Mouse (Mus musculus): ENCODE results near the gene Aoc1. TPM values are rescaled to one million over a fixed set of nuclear protein-coding genes. Genes with fewer than 3 reads are reported as not detected.
A peak's percentile ranks its signal among the peaks of the same experiment; 100 is the strongest.

Gene Aoc1
- total RNA-seq, 1 experiment from 2014 or later = not detected

DNA sequence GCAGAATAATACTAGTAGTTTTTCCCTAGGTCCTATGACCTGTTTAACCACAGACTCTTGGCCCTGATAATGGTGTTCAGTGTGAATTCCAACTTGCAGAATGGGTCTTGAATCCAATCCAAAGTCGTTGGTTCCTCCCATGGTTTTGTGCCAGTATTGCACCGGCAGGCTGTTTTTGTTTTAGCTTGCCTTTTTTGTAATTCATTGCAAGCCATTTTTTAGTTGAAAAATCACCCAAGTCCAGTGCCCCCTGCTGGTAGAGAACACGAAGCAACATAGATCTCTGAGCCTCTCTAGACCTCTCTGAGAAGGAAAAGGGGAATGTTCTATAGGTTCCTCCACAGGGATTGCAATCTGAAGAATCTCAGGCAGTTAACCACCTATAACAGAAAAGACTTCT lies 39.3 kb downstream of the Aoc1 start:
- DNase-seq = no peak

- no peak for DNase-seq
These were observed 40.9 kb downstream of the Aoc1 start for GRCm38 (mm10) chr6:48913587-48913986.

DNA sequence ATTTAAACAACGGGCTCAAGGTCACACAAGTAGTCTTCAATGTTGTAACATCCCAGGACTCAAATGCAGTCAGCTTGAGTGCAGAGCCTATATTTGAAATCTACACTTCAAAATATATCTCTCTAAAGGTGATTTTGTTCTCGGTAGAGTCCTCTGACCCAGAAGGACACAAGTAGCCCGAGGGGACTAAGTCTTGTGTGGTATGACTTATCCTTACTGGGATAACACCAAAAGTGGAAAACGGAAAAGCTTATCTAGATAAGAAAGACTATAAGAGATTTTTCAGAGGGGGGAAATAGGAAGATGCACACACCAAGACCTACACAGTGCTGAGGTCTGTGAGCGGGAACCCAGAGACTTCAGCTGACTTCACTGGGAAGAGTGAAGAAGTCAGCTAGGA lies 56.9 kb downstream of the Aoc1 start, which contains the start of gene 1600015I10Rik:
Gene 1600015I10Rik, plus strand, starts transcription at position 301 of the 400 bp plus-strand sequence.
- DNase-seq = no peak

DNA sequence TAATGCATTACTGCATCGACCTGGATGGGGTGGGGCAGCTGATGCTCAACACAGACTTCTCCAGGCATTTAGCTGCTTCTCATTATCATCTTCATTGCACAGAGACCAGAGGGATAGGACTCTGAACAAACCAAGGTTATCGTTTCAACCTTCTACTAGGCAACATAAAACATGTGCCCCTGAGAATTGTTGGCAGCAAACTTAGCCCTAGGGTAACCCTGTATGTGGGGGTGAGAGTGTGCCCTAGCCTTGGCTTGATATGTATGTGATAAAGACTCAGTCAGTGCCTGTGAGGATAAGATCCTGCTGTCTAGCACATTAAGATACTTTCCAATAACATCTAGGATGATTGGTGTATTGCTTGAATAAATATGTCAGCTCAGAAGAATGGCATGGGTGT lies 76.9 kb downstream of the Aoc1 start:
- DNase-seq = no peak

DNA sequence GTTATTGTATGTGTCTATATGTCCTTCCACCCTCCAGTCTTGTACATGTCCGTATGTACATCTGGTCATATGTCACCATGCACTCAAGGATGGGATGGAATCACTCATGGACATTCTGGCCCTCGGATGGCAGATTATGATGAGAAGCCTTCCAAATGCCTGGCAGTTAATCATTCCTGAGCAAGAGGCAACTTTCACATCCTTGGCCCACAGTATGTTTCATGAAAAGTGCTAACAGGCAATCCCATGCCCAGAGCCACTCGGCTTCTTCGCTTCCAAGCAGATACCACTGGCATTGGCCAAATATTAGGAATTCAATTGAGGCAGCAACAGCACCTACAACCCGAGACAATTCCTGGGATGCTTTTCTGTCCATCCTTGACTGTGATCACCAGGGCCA lies 78.0 kb downstream of the Aoc1 start:
- DNase-seq = no peak

- DNase-seq = no peak
These were observed 78.9 kb downstream of the Aoc1 start for GRCm38 (mm10) chr6:48951630-48952029.

- no peak for DNase-seq
These were observed 80.5 kb downstream of the Aoc1 start for GRCm38 (mm10) chr6:48953220-48953619.

DNA sequence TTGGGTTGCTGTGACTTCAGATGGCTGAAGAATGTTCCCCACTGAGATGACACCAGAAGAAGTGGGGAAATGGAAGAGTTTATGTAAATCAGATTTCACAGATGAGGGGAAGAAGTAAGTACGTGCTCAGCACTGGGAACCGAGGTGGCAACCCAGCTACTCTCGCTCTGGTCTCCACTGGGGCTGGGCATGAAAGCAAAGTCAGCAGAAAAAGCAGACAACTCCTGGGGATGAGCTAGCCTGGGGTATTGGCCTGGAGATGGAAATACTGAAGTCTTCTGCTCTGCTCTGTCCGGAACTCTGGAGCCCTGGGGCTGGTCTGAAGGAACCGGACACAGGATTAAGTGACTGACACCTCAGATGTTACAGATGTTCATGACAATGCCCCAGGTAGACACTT lies 81.5 kb downstream of the Aoc1 start:
- no peak for DNase-seq

DNA sequence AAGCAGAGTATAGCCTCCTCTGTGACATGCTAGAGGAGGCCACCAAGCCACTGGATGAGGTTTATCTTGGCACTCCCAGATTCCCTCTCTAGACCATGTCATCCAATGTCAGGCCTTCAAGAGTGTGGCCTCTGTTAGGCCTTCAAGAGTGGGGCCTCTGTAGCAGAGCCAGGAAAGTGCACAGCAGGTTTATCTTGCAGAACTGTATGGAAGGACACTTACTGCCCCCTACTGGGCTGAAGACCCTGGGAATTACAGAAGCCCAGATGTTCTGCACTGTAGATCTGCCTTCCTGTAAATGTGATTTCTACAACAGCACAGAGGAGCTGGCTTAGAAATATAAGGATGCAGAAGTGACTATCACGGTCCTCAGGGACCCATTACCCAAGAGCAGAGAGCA lies 82.2 kb downstream of the Aoc1 start:
- peak; percentile 53 for DNase-seq

DNA sequence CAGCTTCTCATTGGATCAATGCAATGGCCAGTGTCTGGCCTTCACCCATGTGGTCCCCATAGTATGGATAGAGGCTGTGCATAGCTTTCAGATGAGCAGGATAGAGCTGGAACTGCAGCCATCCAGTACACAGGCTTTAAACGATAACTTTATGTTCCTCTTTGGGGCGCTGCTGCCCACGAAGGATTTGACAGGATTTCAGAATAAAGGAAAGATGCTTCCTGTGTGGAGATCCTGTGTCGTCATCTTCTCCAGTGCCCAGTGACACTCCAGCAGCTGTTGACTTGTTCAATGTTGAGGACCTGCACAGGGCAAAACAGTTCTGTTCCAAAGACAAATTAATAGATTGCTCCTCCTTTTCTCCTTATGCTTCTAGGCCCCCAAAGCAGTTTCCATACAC lies 84.1 kb downstream of the Aoc1 start:
- no peak for DNase-seq

DNA sequence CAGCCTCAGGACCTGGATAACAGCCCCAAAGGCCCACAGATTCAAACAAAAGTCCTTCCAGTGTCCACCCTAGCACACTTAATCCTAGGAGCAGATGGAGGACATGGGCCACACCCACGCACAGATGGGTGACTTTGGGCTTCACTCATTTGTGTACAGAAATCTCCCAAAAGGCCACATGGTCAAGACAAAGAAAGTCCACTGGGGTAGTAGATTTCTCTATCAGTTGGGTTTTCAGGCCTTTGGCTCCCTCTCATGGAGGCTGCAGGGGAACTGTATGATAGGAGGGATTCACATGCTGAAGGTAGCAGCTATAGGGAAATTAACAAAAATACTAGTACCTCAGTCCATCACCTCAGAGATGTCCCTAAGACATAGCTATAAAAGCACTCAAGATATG lies 85.4 kb downstream of the Aoc1 start:
- DNase-seq = no peak

Other genes with a start within 250 kb of the Aoc1 start
- gene AI854703, start 246.1 kb upstream of the Aoc1 start, total RNA-seq (2021) = 1.7 and 3.4 TPM in 2 replicates
- gene Gimap8, start 225.7 kb upstream of the Aoc1 start, total RNA-seq (2021) = 9.9 and 13.7 TPM in 2 replicates
- 5.7 and 8.1 TPM in 2 replicates for gene Gimap9, start 196.8 kb upstream of the Aoc1 start, total RNA-seq (2021)
- gene Gimap4, start 188.3 kb upstream of the Aoc1 start, total RNA-seq (2021) = 51.4 and 59.1 TPM in 2 replicates
- gene Gimap6, start 164.7 kb upstream of the Aoc1 start, total RNA-seq (2021) = 49.4 and 57.9 TPM in 2 replicates
- 6.7 and 6.9 TPM in 2 replicates for gene Gm28053, start 154.3 kb upstream of the Aoc1 start, total RNA-seq (2021)
- gene Gimap7, start 154.3 kb upstream of the Aoc1 start, total RNA-seq (2021) = 0.33 TPM in 1 of 2 replicates, not detected in the other
- gene Gimap1, start 133.8 kb upstream of the Aoc1 start, total RNA-seq (2021) = 12.9 and 15.5 TPM in 2 replicates
- gene Gimap5, start 126.7 kb upstream of the Aoc1 start, total RNA-seq (2021) = 10.5 and 16.2 TPM in 2 replicates
- gene Gimap3, start 102.0 kb upstream of the Aoc1 start, total RNA-seq (2021) = 2.4 and 3.5 TPM in 2 replicates
- 210 and 286 TPM in 2 replicates for gene Tmem176a, start 32.0 kb upstream of the Aoc1 start, total RNA-seq (2021)
- gene Tmem176b, start 31.4 kb upstream of the Aoc1 start, total RNA-seq (2021) = 498 and 582 TPM in 2 replicates
- not detected in 2 replicates for gene 1600015I10Rik, start 57.0 kb downstream of the Aoc1 start, total RNA-seq (2021)
- not detected in 2 replicates for gene Doxl2, start 102.1 kb downstream of the Aoc1 start, total RNA-seq (2021)
- 0.21 TPM in 1 of 2 replicates, not detected in the other for gene Svs1, start 114.0 kb downstream of the Aoc1 start, total RNA-seq (2021)
- 0.33 TPM in 1 of 2 replicates, not detected in the other for gene Gpnmb, start 163.7 kb downstream of the Aoc1 start, total RNA-seq (2021)
- gene Malsu1, start 200.9 kb downstream of the Aoc1 start, total RNA-seq (2021) = 29.6 and 43.0 TPM in 2 replicates

All from adrenal gland, postnatal 25 days (tissue).